Mouse (Mus musculus): ENCODE data around the gene Tnfsf12. TPM values are rescaled to one million over a fixed set of nuclear protein-coding genes. Genes with fewer than 3 reads are reported as not detected.

Gene Tnfsf12
- polyA plus RNA-seq, 1 experiment from 2014 or later: 2.7 TPM

GRCm38 (mm10) chr11:69685526-69686148 is 10.0 kb downstream of the Tnfsf12 start, which contains the start of gene Tnfsf13:
Gene Tnfsf13, minus strand, starts transcription at chr11:69685784.
- H3K9me3 ChIP-seq (replicated peaks; ENCODE audit: control insufficient read depth, low read length): no peaks in the 10 kb centered on the region
- peaks cover 19% of the 10 kb centered on the region for H3K4me1 ChIP-seq (ENCODE audit: control insufficient read depth, insufficient read depth, low read length)
- no peaks in the 10 kb centered on the region for H3K36me3 ChIP-seq (ENCODE audit: control insufficient read depth, insufficient read depth, low read length)
- H3K27ac ChIP-seq (ENCODE audit: low read depth, low read length): peak within 1 kb of the TSS; percentile 52
- no peak within 1 kb of the TSS for H3K4me2 ChIP-seq (ENCODE audit: low read length)
- DNase-seq (ENCODE audit: low spot score) (peak; percentile 45), ATAC-seq (no peak)
- peak within 1 kb of the TSS; percentile 29; the same call in 1 of the 2 replicates for H3K9ac ChIP-seq (ENCODE audit: low read length)
- no peaks in the 10 kb centered on the region for H3K27me3 ChIP-seq (replicated peaks; ENCODE audit: control insufficient read depth, insufficient read depth, low read length)
- H3K4me3 ChIP-seq (ENCODE audit: low read depth, low read length): no peak within 1 kb of the TSS
- 51% methylated on average over 10 of the region's 10 CpGs for WGBS

- ATAC-seq: no peak
- H3K9ac ChIP-seq (ENCODE audit: low read length): no peak overlapping the region
Measured at GRCm38 (mm10) chr11:69684936-69685335, 10.7 kb downstream of the Tnfsf12 start.

GRCm38 (mm10) chr11:69684128-69684745 is 11.4 kb downstream of the Tnfsf12 start:
- no peak overlapping the region for H3K27ac ChIP-seq (ENCODE audit: low read depth, low read length)
- no peak overlapping the region for H3K9ac ChIP-seq (ENCODE audit: low read length)
- H3K36me3 ChIP-seq (ENCODE audit: control insufficient read depth, insufficient read depth, low read length): peaks cover 10% of the 10 kb centered on the region
- peaks cover 25% of the 10 kb centered on the region for H3K4me1 ChIP-seq (ENCODE audit: control insufficient read depth, insufficient read depth, low read length)
- H3K4me3 ChIP-seq (ENCODE audit: low read depth, low read length): no peak overlapping the region
- no peaks in the 10 kb centered on the region for H3K27me3 ChIP-seq (replicated peaks; ENCODE audit: control insufficient read depth, insufficient read depth, low read length)
- no peak overlapping the region for H3K4me2 ChIP-seq (ENCODE audit: low read length)
- no peaks in the 10 kb centered on the region for H3K9me3 ChIP-seq (replicated peaks; ENCODE audit: control insufficient read depth, low read length)
- 80% methylated on average over 12 of the region's 12 CpGs for WGBS
- DNase-seq (ENCODE audit: low spot score) (no peak), ATAC-seq (no peak)

More at GRCm38 (mm10) chr11:69684936-69685335, 10.7 kb downstream of the Tnfsf12 start:
- Histone ChIP-seq H3K4me1 (ENCODE audit: control insufficient read depth, insufficient read depth, low read length) (peaks cover 23% of the 10 kb centered on the region), H3K9me3 (replicated peaks; ENCODE audit: control insufficient read depth, low read length) (no peaks in the 10 kb centered on the region), H3K4me3 (ENCODE audit: low read depth, low read length) (no peak overlapping the region), H3K36me3 (ENCODE audit: control insufficient read depth, insufficient read depth, low read length) (peaks cover 3% of the 10 kb centered on the region), H3K27me3 (replicated peaks; ENCODE audit: control insufficient read depth, insufficient read depth, low read length) (no peaks in the 10 kb centered on the region), H3K27ac (ENCODE audit: low read depth, low read length) (no peak overlapping the region), H3K4me2 (ENCODE audit: low read length) (no peak overlapping the region)
- DNase-seq (ENCODE audit: low spot score): no peak
- WGBS: 79% methylated on average over 6 of the region's 6 CpGs

GRCm38 (mm10) chr11:69683576-69683975 is 12.1 kb downstream of the Tnfsf12 start:
- H3K9ac ChIP-seq (ENCODE audit: low read length): no peak overlapping the region

GRCm38 (mm10) chr11:69682840-69683533 is 12.7 kb downstream of the Tnfsf12 start:
- DNase-seq (ENCODE audit: low spot score) (peak; percentile 96), ATAC-seq (peak; percentile 46)
- Histone ChIP-seq H3K27me3 (replicated peaks; ENCODE audit: control insufficient read depth, insufficient read depth, low read length) (no peaks in the 10 kb centered on the region), H3K9me3 (replicated peaks; ENCODE audit: control insufficient read depth, low read length) (no peaks in the 10 kb centered on the region), H3K4me2 (ENCODE audit: low read length) (peak overlapping the region; percentile 97), H3K4me1 (ENCODE audit: control insufficient read depth, insufficient read depth, low read length) (peaks cover 25% of the 10 kb centered on the region), H3K4me3 (ENCODE audit: low read depth, low read length) (no peak overlapping the region), H3K27ac (ENCODE audit: low read depth, low read length) (peak overlapping the region; percentile 93), H3K36me3 (ENCODE audit: control insufficient read depth, insufficient read depth, low read length) (peaks cover 20% of the 10 kb centered on the region), H3K9ac (ENCODE audit: low read length) (peak overlapping the region; percentile 57)
- WGBS: 22% methylated on average over 12 of the region's 12 CpGs

More at GRCm38 (mm10) chr11:69683576-69683975, 12.1 kb downstream of the Tnfsf12 start:
- no peak for ATAC-seq
- Histone ChIP-seq H3K27ac (ENCODE audit: low read depth, low read length) (peak overlapping the region; percentile 93; the same call in 1 of the 2 replicates), H3K27me3 (replicated peaks; ENCODE audit: control insufficient read depth, insufficient read depth, low read length) (no peaks in the 10 kb centered on the region), H3K36me3 (ENCODE audit: control insufficient read depth, insufficient read depth, low read length) (peaks cover 14% of the 10 kb centered on the region), H3K4me1 (ENCODE audit: control insufficient read depth, insufficient read depth, low read length) (peaks cover 25% of the 10 kb centered on the region), H3K4me3 (ENCODE audit: low read depth, low read length) (no peak overlapping the region), H3K4me2 (ENCODE audit: low read length) (peak overlapping the region; percentile 97; the same call in 1 of the 2 replicates), H3K9me3 (replicated peaks; ENCODE audit: control insufficient read depth, low read length) (no peaks in the 10 kb centered on the region)
- no peak for DNase-seq (ENCODE audit: low spot score)
- WGBS: 84% methylated on average over 7 of the region's 7 CpGs

GRCm38 (mm10) chr11:69682209-69682839 is 13.3 kb downstream of the Tnfsf12 start:
- peak; percentile 21 for ATAC-seq
- H3K27me3 ChIP-seq (replicated peaks; ENCODE audit: control insufficient read depth, insufficient read depth, low read length): no peaks in the 10 kb centered on the region

GRCm38 (mm10) chr11:69681314-69682208 is 14.1 kb downstream of the Tnfsf12 start, which contains the start of gene Senp3:
Gene Senp3, minus strand, starts transcription at chr11:69682084.
- H3K4me2 ChIP-seq (ENCODE audit: low read length): peak within 1 kb of the TSS; percentile 97
- under 1% methylated on average over 72 of the region's 80 CpGs for WGBS
- H3K4me1 ChIP-seq (ENCODE audit: control insufficient read depth, insufficient read depth, low read length): peaks cover 25% of the 10 kb centered on the region
- H3K27me3 ChIP-seq (replicated peaks; ENCODE audit: control insufficient read depth, insufficient read depth, low read length): no peaks in the 10 kb centered on the region
- H3K4me3 ChIP-seq (ENCODE audit: low read depth, low read length): peak within 1 kb of the TSS; percentile 63
- ATAC-seq (peak; percentile 98), DNase-seq (ENCODE audit: low spot score) (peak; percentile 99)
- H3K9me3 ChIP-seq (replicated peaks; ENCODE audit: control insufficient read depth, low read length): no peaks in the 10 kb centered on the region
- H3K36me3 ChIP-seq (ENCODE audit: control insufficient read depth, insufficient read depth, low read length): peaks cover 34% of the 10 kb centered on the region
- peak within 1 kb of the TSS; percentile 93 for H3K27ac ChIP-seq (ENCODE audit: low read depth, low read length)
- peak within 1 kb of the TSS; percentile 79 for H3K9ac ChIP-seq (ENCODE audit: low read length)

More at GRCm38 (mm10) chr11:69682209-69682839, 13.3 kb downstream of the Tnfsf12 start:
- Histone ChIP-seq H3K36me3 (ENCODE audit: control insufficient read depth, insufficient read depth, low read length) (peaks cover 26% of the 10 kb centered on the region), H3K4me2 (ENCODE audit: low read length) (peak overlapping the region; percentile 97), H3K27ac (ENCODE audit: low read depth, low read length) (peak overlapping the region; percentile 93), H3K4me3 (ENCODE audit: low read depth, low read length) (peak overlapping the region; percentile 63), H3K4me1 (ENCODE audit: control insufficient read depth, insufficient read depth, low read length) (peaks cover 25% of the 10 kb centered on the region), H3K9ac (ENCODE audit: low read length) (peak overlapping the region; percentile 64), H3K9me3 (replicated peaks; ENCODE audit: control insufficient read depth, low read length) (no peaks in the 10 kb centered on the region)
- 26% methylated on average over 24 of the region's 24 CpGs for WGBS
- no peak for DNase-seq (ENCODE audit: low spot score)
